Comparison of ENCODE assay signal across 22 mouse cellular contexts in genomic region chr1:185462889-185463288, GRCm38 (mm10). TPM values are rescaled to one million over a fixed set of nuclear protein-coding genes. Genes with fewer than 3 reads are reported as not detected.
"Had no signal": no experiment of that assay in that cellular context is flagged by ENCODE, and none has a peak within 500 bp of the region (broad histone marks: within the 10 kb centered on the region; RNA-seq: fewer than 3 reads in every experiment).

No protein-coding gene starts in this region.

- H3K36me3 ChIP-seq: limb, embryonic 10.5 days; limb, embryonic 13.5 days; lung, embryonic 15.5 days; midbrain, embryonic 10.5 days; midbrain, embryonic 13.5 days; neural tube, embryonic 13.5 days had no signal

- H3K9me3 ChIP-seq: limb, embryonic 10.5 days; limb, embryonic 13.5 days; lung, embryonic 15.5 days; megakaryocyte, embryonic 14.5 days; midbrain, embryonic 10.5 days; midbrain, embryonic 13.5 days; neural tube, embryonic 13.5 days had no signal

- H3K27ac ChIP-seq: kidney, postnatal 0 days; layer of hippocampus, adult 2 months; limb, embryonic 10.5 days; limb, embryonic 13.5 days; lung, embryonic 15.5 days; midbrain, embryonic 10.5 days; midbrain, embryonic 13.5 days; neural tube, embryonic 13.5 days had no signal

- H3K4me1 ChIP-seq: lung, embryonic 15.5 days; neural tube, embryonic 13.5 days had no signal

- ATAC-seq: midbrain, embryonic 13.5 days; midbrain, embryonic 16.5 days had no signal

- H3K27me3 ChIP-seq: limb, embryonic 13.5 days; lung, embryonic 15.5 days; midbrain, embryonic 13.5 days; neural tube, embryonic 13.5 days had no signal

- H3K4me2 ChIP-seq: limb, embryonic 13.5 days; lung, embryonic 15.5 days; midbrain, embryonic 13.5 days; neural tube, embryonic 13.5 days had no signal

- H3K9ac ChIP-seq: limb, embryonic 13.5 days; lung, embryonic 15.5 days; midbrain, embryonic 13.5 days; neural tube, embryonic 13.5 days had no signal

- DNase-seq: kidney, adult 2 months; kidney, postnatal 25 days; layer of hippocampus, adult 9-11 months; lung, adult 18-20 months; lung, postnatal 10 days; lung, postnatal 36 days; thymus, adult 18-20 months; thymus, postnatal 25 days had no signal

- H3K4me3 ChIP-seq: layer of hippocampus, adult 2 months; limb, embryonic 10.5 days; limb, embryonic 13.5 days; lung, embryonic 15.5 days; megakaryocyte, embryonic 14.5 days; midbrain, embryonic 10.5 days; midbrain, embryonic 13.5 days; myocyte; neural tube, embryonic 13.5 days had no signal

RNA-seq across cellular contexts. Expression of gene Slc30a10, which starts 8.2 kb away (rescaled TPM):
- total RNA-seq: monocyte, adult 5-6 weeks; neutrophil, adult 5-6 weeks had no signal
- polyA plus RNA-seq: kidney, adult 2 months; lung, embryonic 15.5 days; myocyte; testis, adult 2 months had no signal
